Mouse (Mus musculus) lung, embryonic 14.5 days (tissue): ENCODE results near the gene Fam122c. TPM values are rescaled to one million over a fixed set of nuclear protein-coding genes. Genes with fewer than 3 reads are reported as not detected.
A peak's percentile ranks its signal among the peaks of the same experiment; 100 is the strongest.
"Not testable (repeated sequence)": the region's sequence is repeated elsewhere in the genome, so short reads cannot be mapped to it uniquely, and the experiment has no call there.

ENCODE experiments used
- ATAC-seq: fragments of 200-750 bp; cut with Nextera tagmentation; 2 replicates; pipeline ENCODE4 v1.8.0; 2017; ENCODE audit warnings: mild to moderate bottlenecking, moderate TSS enrichment, moderate library complexity; ENCODE audit not compliant: insufficient read depth
- DNase-seq: peaks from one replicate; pipeline ENCODE4 v3.0.0-alpha.2; 2015
- H3K27ac ChIP-seq: fragments of 300-500 bp; sonication (generic); 2 replicates; pipeline ENCODE4 v1.5.1; 2014; ENCODE audit warnings: low read depth, mild to moderate bottlenecking, moderate library complexity
- H3K27me3 ChIP-seq: fragments of 300-500 bp; sonication (generic); 2 replicates; pipeline ENCODE4 v1.6.1; 2014; ENCODE audit warnings: low read length, control low read depth; ENCODE audit not compliant: insufficient read depth
- H3K36me3 ChIP-seq: fragments of 300-500 bp; sonication (generic); 2 replicates; pipeline ENCODE4 v1.6.1; 2014; ENCODE audit warnings: control low read depth; ENCODE audit not compliant: insufficient read depth
- H3K4me1 ChIP-seq: fragments of 300-500 bp; sonication (generic); 2 replicates; pipeline ENCODE4 v1.6.1; 2014; ENCODE audit warnings: antibody characterized with exemption, control low read depth; ENCODE audit not compliant: insufficient read depth
- H3K4me2 ChIP-seq: fragments of 300-500 bp; sonication (generic); 2 replicates; pipeline ENCODE4 v1.6.1; 2014; ENCODE audit warnings: mild to moderate bottlenecking
- H3K4me3 ChIP-seq: fragments of 300-500 bp; sonication (generic); 2 replicates; pipeline ENCODE4 v1.5.1; 2014; ENCODE audit warnings: low read depth, low read length
- H3K9ac ChIP-seq: fragments of 300-500 bp; sonication (generic); 2 replicates; pipeline ENCODE4 v1.6.1; 2014
- H3K9me3 ChIP-seq: fragments of 300-500 bp; sonication (generic); 2 replicates; pipeline ENCODE4 v1.6.1; 2016; ENCODE audit warnings: low read depth, low read length, control low read depth
- CTCF ChIP-seq: IDR thresholded peaks from 2 replicates; pipeline ENCODE4 v1.5.1; 2016; ENCODE audit warnings: antibody characterized with exemption, low read depth
- WGBS: fragments of 180-500 bp; shearing (Covaris S2); extraction: QIAGEN DNeasy Blood & Tissue Kit; methylation state at CpG from one replicate; pipeline ENCODE4 v1.1.7; 2014; 5-methylcytosine and 5-hydroxymethylcytosine counted together
- polyA plus RNA-seq: library from polyadenylated mRNA; unstranded; fragments of >200 nt; fragmentation: Nextera tagmentation; extraction: Ambion mirVana; gene quantifications from 2 replicates; pipeline ENCODE4 v1.2.1, GENCODE M21; 2014

Gene Fam122c
- polyA plus RNA-seq, 1 experiment from 2014 or later: not detected

- DNase-seq (peak; percentile 72), ATAC-seq (no peak)
- peak; percentile 54 for TF ChIP-seq CTCF
Observed at GRCm38 (mm10) chrX:53255195-53255594, 18.0 kb upstream of the Fam122c start.

GRCm38 (mm10) chrX:53266186-53266585, 7.0 kb upstream of the Fam122c start:
- Histone ChIP-seq H3K4me3 (no peak overlapping the region), H3K36me3 (no peaks in the 10 kb centered on the region), H3K4me2 (no peak overlapping the region; the same call in 1 of the 2 replicates), H3K27ac (no peak overlapping the region), H3K4me1 (no peaks in the 10 kb centered on the region), H3K9ac (no peak overlapping the region), H3K9me3 (no peaks in the 10 kb centered on the region), H3K27me3 (no peaks in the 10 kb centered on the region)
- no peak for TF ChIP-seq CTCF
- no peak for ATAC-seq
- WGBS: 47% methylated on average over 9 of the region's 9 CpGs
- peak; percentile 9 for DNase-seq

More at GRCm38 (mm10) chrX:53255195-53255594, 18.0 kb upstream of the Fam122c start:
- Histone ChIP-seq H3K27ac (no peak overlapping the region), H3K4me1 (no peaks in the 10 kb centered on the region), H3K36me3 (peaks cover 6% of the 10 kb centered on the region; the same call in 1 of the 2 replicates), H3K27me3 (no peaks in the 10 kb centered on the region), H3K9me3 (no peaks in the 10 kb centered on the region), H3K4me3 (no peak overlapping the region), H3K9ac (no peak overlapping the region), H3K4me2 (no peak overlapping the region)

- Histone ChIP-seq H3K4me1 (no peaks in the 10 kb centered on the region), H3K4me2 (peak overlapping the region; percentile 69), H3K27me3 (no peaks in the 10 kb centered on the region), H3K4me3 (peak overlapping the region; percentile 58), H3K9ac (peak overlapping the region; percentile 27), H3K36me3 (no peaks in the 10 kb centered on the region), H3K27ac (peak overlapping the region; percentile 86; the same call in 1 of the 2 replicates), H3K9me3 (no peaks in the 10 kb centered on the region)
- ATAC-seq (peak; percentile 92), DNase-seq (peak; percentile 74)
- WGBS: 10% methylated on average over 10 of the region's 10 CpGs
- TF ChIP-seq CTCF: no peak
Observed at GRCm38 (mm10) chrX:53268856-53269255, 4.4 kb upstream of the Fam122c start.

- 5% methylated on average over 40 of the region's 40 CpGs for WGBS
- peak; percentile 81 for ATAC-seq
Observed at GRCm38 (mm10) chrX:53269289-53270062, 3.7 kb upstream of the Fam122c start, which contains the start of gene Fam122b. Gene Fam122b, minus strand, starts transcription at chrX:53269805.

GRCm38 (mm10) chrX:53270063-53270432, 3.2 kb upstream of the Fam122c start:
- H3K36me3 ChIP-seq: no peaks in the 10 kb centered on the region
- DNase-seq: no peak
- H3K9me3 ChIP-seq: no peaks in the 10 kb centered on the region
- peak; percentile 26; the same call in 1 of the 2 replicates for ATAC-seq
- H3K27ac ChIP-seq: 0 out of 2 replicates have a peak overlapping the region, but pooled peaks have one; percentile 24
- WGBS: 14% methylated on average over 10 of the region's 10 CpGs
- peak overlapping the region; percentile 58 for H3K4me3 ChIP-seq
- H3K9ac ChIP-seq: no peak overlapping the region
- no peak for TF ChIP-seq CTCF
- no peaks in the 10 kb centered on the region for H3K4me1 ChIP-seq
- peak overlapping the region; percentile 69 for H3K4me2 ChIP-seq
- no peaks in the 10 kb centered on the region for H3K27me3 ChIP-seq

More at GRCm38 (mm10) chrX:53269289-53270062, 3.7 kb upstream of the Fam122c start, which contains the start of gene Fam122b:
- no peak for TF ChIP-seq CTCF
- Histone ChIP-seq H3K4me2 (peak within 1 kb of the TSS; percentile 69), H3K36me3 (no peaks in the 10 kb centered on the region), H3K4me3 (peak within 1 kb of the TSS; percentile 58), H3K9me3 (no peaks in the 10 kb centered on the region), H3K27me3 (no peaks in the 10 kb centered on the region), H3K9ac (peak within 1 kb of the TSS; percentile 54), H3K27ac (peak within 1 kb of the TSS; percentile 86), H3K4me1 (no peaks in the 10 kb centered on the region)
- DNase-seq: peak; percentile 96

GRCm38 (mm10) chrX:53271628-53272027, 1.6 kb upstream of the Fam122c start:
- not testable (repeated sequence) for H3K9me3 ChIP-seq, H3K27ac ChIP-seq, H3K4me3 ChIP-seq, H3K4me1 ChIP-seq, H3K36me3 ChIP-seq, H3K27me3 ChIP-seq, ATAC-seq, H3K4me2 ChIP-seq, H3K9ac ChIP-seq
- whole genome bisulfite sequencing: 80% methylated on average over 3 of the region's 3 CpGs
- peak; percentile 10 for DNase-seq

GRCm38 (mm10) chrX:53287924-53288323, 14.7 kb downstream of the Fam122c start:
- no peaks in the 10 kb centered on the region for H3K4me1 ChIP-seq
- no peak overlapping the region for H3K4me3 ChIP-seq
- ATAC-seq: peak; percentile 75
- no peaks in the 10 kb centered on the region for H3K27me3 ChIP-seq
- no peaks in the 10 kb centered on the region for H3K9me3 ChIP-seq
- no peaks in the 10 kb centered on the region for H3K36me3 ChIP-seq
- 38% methylated on average over 5 of the region's 5 CpGs for WGBS
- H3K9ac ChIP-seq: no peak overlapping the region
- DNase-seq: peak; percentile 84
- TF ChIP-seq CTCF: no peak
- no peak overlapping the region for H3K27ac ChIP-seq
- no peak overlapping the region for H3K4me2 ChIP-seq
